Mouse (Mus musculus) megakaryocyte, embryonic 14.5 days (primary cell): ENCODE measurements at regions not wholly inside any gene's neighbourhood (a gene's known extent, or its start where the extent isn't known, plus 50 kb on each side); places are given as distances from the start of the nearest gene placed in this dataset.

Experiments
- H3K27me3 ChIP-seq: replicated peaks from 2 replicates; pipeline ENCODE3; 2012; ENCODE audit warnings: inconsistent platforms
- H3K36me3 ChIP-seq: replicated peaks from 2 replicates; pipeline ENCODE3; 2012; ENCODE audit warnings: low read length, inconsistent platforms, mixed read lengths
- H3K4me1 ChIP-seq: 2 replicates; pipeline ENCODE4 v1.6.1; 2012; ENCODE audit warnings: inconsistent platforms
- H3K4me3 ChIP-seq: replicated peaks from 2 replicates; pipeline ENCODE3; 2012; ENCODE audit warnings: moderate library complexity, mild to moderate bottlenecking, inconsistent platforms
- H3K9me3 ChIP-seq: 2 replicates; pipeline ENCODE4 v1.6.1; 2012; ENCODE audit warnings: inconsistent platforms
- FLI1 ChIP-seq: IDR thresholded peaks from 2 replicates; pipeline ENCODE4 v1.6.1; 2012; ENCODE audit warnings: low read length, inconsistent platforms, mixed read lengths
- GATA1 ChIP-seq: IDR thresholded peaks from 3 replicates; pipeline ENCODE4 v1.6.1; 2012; ENCODE audit warnings: mixed read lengths, low read length, inconsistent platforms, borderline replicate concordance

GRCm38 (mm10) chr6:118292272-118292671 lies 94.8 kb upstream of the Ret start:
- no peaks in the 10 kb centered on the region for H3K36me3 ChIP-seq
- H3K4me3 ChIP-seq: no peak overlapping the region
- H3K9me3 ChIP-seq: no peaks in the 10 kb centered on the region
- H3K4me1 ChIP-seq: no peaks in the 10 kb centered on the region
- TF ChIP-seq FLI1: no peak
- no peak for TF ChIP-seq GATA1
- peaks cover 55% of the 10 kb centered on the region for H3K27me3 ChIP-seq

- H3K4me1 ChIP-seq: no peaks in the 10 kb centered on the region
- no peaks in the 10 kb centered on the region for H3K36me3 ChIP-seq
- no peaks in the 10 kb centered on the region for H3K9me3 ChIP-seq
- peaks cover 53% of the 10 kb centered on the region for H3K27me3 ChIP-seq
- TF ChIP-seq FLI1: no peak
- no peak for TF ChIP-seq GATA1
- no peak overlapping the region for H3K4me3 ChIP-seq
Observed at GRCm38 (mm10) chr6:118291426-118291825, 93.9 kb upstream of the Ret start.

GRCm38 (mm10) chr6:118285246-118285645 lies 87.7 kb upstream of the Ret start:
- Histone ChIP-seq H3K36me3 (no peaks in the 10 kb centered on the region), H3K4me1 (no peaks in the 10 kb centered on the region), H3K27me3 (peaks cover 24% of the 10 kb centered on the region), H3K9me3 (peaks cover 25% of the 10 kb centered on the region), H3K4me3 (no peak overlapping the region)
- TF ChIP-seq GATA1: no peak
- TF ChIP-seq FLI1: no peak

- H3K9me3 ChIP-seq: peaks cover 25% of the 10 kb centered on the region
- H3K27me3 ChIP-seq: peaks cover 25% of the 10 kb centered on the region
- no peaks in the 10 kb centered on the region for H3K4me1 ChIP-seq
- no peaks in the 10 kb centered on the region for H3K36me3 ChIP-seq
- TF ChIP-seq GATA1 (no peak), FLI1 (no peak)
- H3K4me3 ChIP-seq: no peak overlapping the region
Observed at GRCm38 (mm10) chr6:118283949-118284568, 86.5 kb upstream of the Ret start.

- Histone ChIP-seq H3K9me3 (no peaks in the 10 kb centered on the region), H3K4me1 (no peaks in the 10 kb centered on the region), H3K4me3 (no peak overlapping the region), H3K36me3 (no peaks in the 10 kb centered on the region), H3K27me3 (peaks cover 41% of the 10 kb centered on the region)
- no peak for TF ChIP-seq FLI1
- TF ChIP-seq GATA1: no peak
Observed at GRCm38 (mm10) chr6:118263951-118264350, 66.4 kb upstream of the Ret start.

- H3K36me3 ChIP-seq: no peaks in the 10 kb centered on the region
- H3K4me1 ChIP-seq: no peaks in the 10 kb centered on the region
- H3K27me3 ChIP-seq: peaks cover 50% of the 10 kb centered on the region
- no peak for TF ChIP-seq GATA1
- no peak overlapping the region for H3K4me3 ChIP-seq
- H3K9me3 ChIP-seq: peaks cover 16% of the 10 kb centered on the region
Observed at GRCm38 (mm10) chr6:118259881-118260280, 62.4 kb upstream of the Ret start.

- Histone ChIP-seq H3K4me1 (no peaks in the 10 kb centered on the region), H3K27me3 (peaks cover 48% of the 10 kb centered on the region), H3K9me3 (peaks cover 50% of the 10 kb centered on the region), H3K36me3 (no peaks in the 10 kb centered on the region), H3K4me3 (no peak overlapping the region)
- no peak for TF ChIP-seq FLI1
- TF ChIP-seq GATA1: no peak
Observed at GRCm38 (mm10) chr6:118254871-118255270, 57.4 kb upstream of the Ret start.

- Histone ChIP-seq H3K36me3 (no peaks in the 10 kb centered on the region), H3K4me3 (no peak overlapping the region), H3K9me3 (peaks cover 50% of the 10 kb centered on the region), H3K4me1 (no peaks in the 10 kb centered on the region), H3K27me3 (peaks cover 51% of the 10 kb centered on the region)
- TF ChIP-seq GATA1 (no peak), FLI1 (no peak)
Observed at GRCm38 (mm10) chr6:118252711-118253110, 55.2 kb upstream of the Ret start.

GRCm38 (mm10) chr6:118251131-118251530 lies 53.6 kb upstream of the Ret start:
- Histone ChIP-seq H3K4me1 (no peaks in the 10 kb centered on the region), H3K36me3 (no peaks in the 10 kb centered on the region), H3K4me3 (no peak overlapping the region), H3K27me3 (peaks cover 55% of the 10 kb centered on the region), H3K9me3 (peaks cover 40% of the 10 kb centered on the region)
- TF ChIP-seq FLI1: no peak

GRCm38 (mm10) chr6:118250006-118250405 lies 52.5 kb upstream of the Ret start:
- Histone ChIP-seq H3K36me3 (no peaks in the 10 kb centered on the region), H3K4me1 (no peaks in the 10 kb centered on the region), H3K4me3 (no peak overlapping the region), H3K9me3 (peaks cover 33% of the 10 kb centered on the region), H3K27me3 (peaks cover 49% of the 10 kb centered on the region)
- no peak for TF ChIP-seq GATA1
- TF ChIP-seq FLI1: no peak
